Mouse (Mus musculus): ENCODE data around the gene Axl.

GRCm38 (mm10) chr7:25712801-25713200, 75.7 kb downstream of the Axl start:
- TF ChIP-seq FLI1 (IDR thresholded peaks at IDR 0.05; ENCODE audit: low read length) (no peak), GATA1 (IDR thresholded peaks at IDR 0.05; ENCODE audit: borderline replicate concordance, low read length) (no peak)
